Mouse (Mus musculus): Measurements from ENCODE around the gene Mfsd10.

Gene Mfsd10

DNA sequence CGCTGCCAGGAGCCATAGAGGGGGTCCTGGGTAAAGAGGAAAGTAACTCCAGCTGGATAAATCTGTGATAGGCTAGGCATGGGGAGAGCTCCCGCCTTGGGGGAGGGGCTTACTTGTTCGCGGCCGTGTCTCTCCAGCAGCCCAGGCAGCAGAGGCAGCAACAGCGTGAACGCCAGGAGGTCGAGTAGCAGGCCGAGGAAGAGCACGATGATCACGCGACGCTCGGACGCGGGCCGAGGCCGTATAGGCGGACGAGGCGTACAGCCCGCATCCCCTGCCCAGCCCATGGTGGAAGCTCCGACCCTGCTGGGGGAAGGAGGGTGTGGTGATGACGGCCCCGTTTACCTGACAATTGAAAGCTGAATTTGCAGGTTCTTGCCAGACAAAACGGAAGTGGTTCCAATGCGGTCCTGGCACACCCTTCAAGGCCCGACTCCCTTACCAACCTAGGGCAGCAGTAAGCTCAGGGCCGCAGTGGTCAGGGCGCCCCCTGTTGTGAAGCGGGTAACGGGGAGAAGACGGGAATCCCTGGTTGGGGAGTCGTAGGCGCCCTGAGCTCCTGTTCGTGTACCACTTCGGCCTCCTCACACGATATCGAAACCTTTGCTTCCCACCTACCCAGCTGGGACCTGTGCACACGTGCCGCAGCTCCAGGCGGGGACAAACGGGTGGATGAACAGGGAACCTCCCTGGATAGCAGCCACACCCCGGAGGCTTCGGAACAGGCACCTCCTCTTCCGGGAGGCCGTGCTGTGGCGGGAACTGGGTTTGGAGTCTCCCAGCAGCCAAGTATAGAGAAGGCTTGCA, at the start of gene Mfsd10:
Gene Mfsd10 (minus strand): TSS at position 732 of the 807 bp plus-strand sequence.
- peak; percentile 55 to 69 for DNase-seq

DNA sequence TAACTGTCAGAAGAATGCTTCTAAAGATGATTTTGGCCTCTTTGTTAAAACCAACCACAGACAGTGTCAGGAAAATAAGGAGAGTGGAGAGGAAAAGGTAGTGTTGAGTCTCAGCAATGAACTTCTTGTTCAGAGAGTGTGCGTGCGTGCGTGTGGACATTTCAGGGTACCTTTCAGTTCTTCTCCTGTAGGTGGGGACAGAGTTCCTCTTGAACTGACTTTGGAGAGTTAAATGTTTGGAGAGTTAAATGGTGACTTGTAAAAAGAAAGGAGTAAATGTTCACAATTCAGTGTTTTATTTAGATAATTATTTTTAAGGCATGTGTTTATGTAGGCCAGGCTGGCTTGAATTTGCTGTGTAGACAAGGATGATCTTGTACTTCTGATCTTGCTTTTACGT, 33.3 kb upstream of the Mfsd10 start:
- DNase-seq: no peak

DNA sequence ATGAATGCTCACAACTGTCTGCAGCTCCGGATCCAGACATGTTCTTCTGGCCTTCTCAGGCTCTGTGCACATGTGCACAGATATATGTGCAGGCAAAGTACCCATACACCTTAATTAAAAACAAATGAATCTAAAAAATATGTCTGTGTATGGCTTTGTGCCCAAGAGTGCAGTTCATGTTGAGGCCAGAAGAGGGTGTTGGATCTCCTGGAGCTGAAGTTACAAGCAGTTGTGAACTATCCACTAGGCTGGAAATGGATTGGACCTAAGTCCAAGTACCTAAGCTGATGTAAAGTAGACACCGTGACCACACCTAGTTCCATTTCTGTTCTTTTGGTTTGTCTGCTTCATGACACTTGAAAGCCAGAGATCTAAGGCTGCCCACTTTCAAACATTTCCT, 32.5 kb upstream of the Mfsd10 start:
- DNase-seq: no peak

DNA sequence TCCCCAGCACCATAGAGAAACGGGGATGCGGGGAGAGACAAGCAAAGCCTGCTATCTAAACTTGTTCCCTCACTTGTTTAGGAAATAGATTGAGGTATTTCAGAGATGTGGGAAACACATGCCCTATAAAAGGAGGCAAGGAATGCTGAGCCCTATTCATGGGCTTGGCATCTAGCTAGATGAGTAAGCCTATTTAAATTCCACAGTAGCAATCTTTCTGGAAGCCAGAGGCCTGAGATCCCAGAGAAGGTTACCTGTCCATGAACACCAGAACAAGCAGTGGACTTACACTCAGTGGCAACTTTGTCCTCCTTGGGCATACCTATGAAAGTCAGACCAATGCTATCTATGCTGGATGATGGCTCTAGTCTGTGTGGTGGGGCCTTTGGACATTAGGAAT, 26.2 kb upstream of the Mfsd10 start:
- no peak for DNase-seq

DNA sequence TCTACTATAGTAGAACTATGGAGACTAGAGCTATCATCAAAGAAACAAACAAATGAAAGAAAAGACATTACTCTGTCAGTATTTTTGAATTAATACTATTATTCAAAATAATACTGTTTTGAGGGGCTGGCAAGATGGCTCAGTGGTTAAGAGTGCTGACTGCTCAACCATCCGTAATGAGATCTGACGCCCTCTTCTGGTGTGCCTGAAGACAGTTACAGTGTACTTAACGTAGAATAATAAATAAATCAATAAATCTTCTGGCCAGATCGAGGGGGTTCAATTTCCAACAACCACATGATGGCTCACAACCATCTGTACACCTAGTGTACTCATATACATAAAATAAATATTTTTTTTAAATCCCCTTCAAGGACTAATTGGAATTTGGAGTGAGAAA, 24.9 kb upstream of the Mfsd10 start:
- no peak for DNase-seq

DNA sequence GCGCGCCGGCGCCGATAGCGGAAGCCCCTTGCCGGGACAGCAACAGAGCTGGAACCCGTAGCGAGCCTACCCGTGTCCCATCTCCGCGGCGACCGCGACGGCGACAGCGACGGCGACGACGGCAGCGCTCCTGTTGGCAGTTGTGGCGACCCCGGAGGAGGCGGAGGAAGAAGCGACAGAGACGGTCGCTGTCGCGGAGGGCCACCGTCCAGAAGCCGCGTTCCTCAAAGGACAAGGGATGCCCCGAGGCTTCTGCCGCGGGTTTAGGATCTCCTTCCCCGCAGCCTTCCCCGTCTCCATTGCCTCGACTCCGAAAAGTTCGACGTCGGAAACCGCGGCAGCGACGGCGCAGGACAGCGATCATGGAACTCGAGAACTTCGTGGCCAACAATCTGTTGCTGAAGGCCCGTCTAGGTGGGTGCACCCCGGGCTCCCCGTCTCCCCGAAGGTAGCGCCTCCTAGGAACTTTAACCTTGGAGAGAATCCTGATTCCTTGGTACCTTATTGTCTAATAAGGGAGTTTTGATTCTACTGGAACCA, 23.6 kb upstream of the Mfsd10 start:
- no peak for DNase-seq

DNA sequence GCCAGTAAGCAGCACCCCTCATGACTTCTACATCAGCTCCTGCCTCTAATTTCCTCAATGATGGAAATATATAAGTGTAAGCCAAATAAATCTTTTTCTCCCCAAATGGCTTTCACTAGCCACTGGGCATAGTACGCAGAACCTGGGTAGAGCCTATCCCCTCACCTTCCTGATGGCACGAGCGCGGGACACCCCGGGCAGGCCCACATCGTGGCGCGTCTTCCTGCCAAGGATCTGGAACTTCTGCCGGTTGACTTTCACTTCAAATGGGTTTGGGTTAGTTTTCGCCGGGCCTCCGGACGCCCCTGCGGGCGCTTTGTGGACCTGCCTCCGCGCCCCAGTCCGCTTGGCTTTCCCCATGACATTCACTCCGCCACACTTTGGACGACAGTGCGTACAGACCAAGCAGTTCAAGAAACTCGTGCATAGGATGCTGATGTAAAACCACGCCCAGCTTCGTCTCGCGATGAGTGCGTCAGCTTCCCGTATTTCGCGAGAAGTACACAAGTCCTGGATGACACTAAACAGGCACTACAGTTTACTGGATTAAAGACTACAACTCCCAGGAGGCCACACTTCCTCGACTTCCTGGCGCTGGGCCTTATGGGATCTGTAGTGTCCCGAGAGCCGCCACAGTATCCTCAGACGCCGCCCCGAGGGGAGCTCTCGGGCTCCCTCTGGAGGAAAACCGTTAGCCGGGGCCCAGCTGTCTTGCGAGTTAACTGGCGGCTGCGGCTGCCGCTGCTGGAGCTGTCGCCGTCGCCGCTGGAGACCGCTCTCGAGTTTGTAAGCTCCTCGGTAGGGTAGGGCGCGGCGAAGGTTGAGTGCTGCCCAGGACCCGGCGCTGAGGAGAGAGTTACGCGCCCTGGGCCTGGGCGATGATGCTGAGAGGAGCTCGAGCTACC, 22.9 kb upstream of the Mfsd10 start, which contains the start of the genes Nop14 and Grk4:
Gene Nop14 (minus strand): TSS at position 463 of the 905 bp plus-strand sequence.
Gene Grk4 (plus strand): TSS at position 694 of the 905 bp plus-strand sequence.
- DNase-seq: peak; percentile 98 to 100

DNA sequence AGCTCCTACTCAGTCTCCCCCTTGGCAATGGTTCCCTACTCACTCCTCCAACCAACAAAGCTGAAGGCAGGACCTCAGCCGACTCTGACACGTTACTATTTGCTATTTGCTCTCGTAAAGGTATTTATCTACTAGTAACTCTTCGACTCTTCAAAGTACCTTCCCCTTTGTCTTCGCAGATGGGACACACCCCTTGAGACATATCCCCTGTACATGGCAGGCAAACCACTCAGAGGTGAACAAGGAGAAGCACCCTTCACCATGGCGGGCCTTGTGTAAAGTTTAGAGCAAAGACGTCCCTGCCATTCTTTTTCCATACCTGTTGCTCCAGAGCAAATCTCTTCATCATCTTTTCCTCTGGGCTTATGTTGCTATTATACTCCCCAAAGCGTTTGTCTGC, 20.5 kb upstream of the Mfsd10 start:
- no peak for DNase-seq

DNA sequence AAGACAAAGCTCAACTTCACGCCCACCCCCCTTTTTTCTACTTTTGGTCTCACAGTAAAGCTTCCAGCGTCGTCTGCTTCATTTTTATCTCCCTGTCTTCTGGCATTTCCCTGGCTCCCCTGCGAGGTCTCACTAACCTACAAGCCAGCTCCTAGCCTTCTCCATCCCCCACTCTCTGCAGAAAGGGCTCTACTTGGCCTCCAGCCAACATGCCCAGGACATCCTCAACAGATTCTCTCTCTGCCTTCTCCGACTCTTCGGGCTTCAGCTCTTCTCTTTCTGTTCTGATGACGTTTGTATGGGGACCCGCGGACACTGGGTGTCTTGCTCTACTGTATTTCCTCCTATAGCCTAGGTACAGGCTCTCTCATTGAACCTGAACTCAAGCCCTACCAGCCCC, 17.9 kb upstream of the Mfsd10 start:
- no peak for DNase-seq

DNA sequence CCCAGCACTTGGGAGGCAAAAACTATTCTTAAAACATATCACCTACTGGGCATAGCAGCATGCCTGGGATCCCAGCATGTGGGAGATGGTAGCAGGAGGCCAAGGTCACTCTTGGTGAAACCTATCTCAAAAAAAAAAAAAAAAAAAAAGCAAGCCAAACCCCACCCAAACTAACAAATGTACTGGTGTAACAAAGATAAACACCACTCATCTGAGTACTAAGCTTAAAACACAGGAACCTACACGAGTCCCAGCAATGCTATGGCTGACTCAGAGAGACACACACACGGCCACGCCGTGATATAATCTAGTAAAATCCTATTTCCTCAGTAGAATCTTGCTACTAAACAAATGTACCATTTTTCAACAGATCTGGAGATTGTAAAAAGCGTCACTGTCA, 15.9 kb upstream of the Mfsd10 start:
- DNase-seq: no peak

DNA sequence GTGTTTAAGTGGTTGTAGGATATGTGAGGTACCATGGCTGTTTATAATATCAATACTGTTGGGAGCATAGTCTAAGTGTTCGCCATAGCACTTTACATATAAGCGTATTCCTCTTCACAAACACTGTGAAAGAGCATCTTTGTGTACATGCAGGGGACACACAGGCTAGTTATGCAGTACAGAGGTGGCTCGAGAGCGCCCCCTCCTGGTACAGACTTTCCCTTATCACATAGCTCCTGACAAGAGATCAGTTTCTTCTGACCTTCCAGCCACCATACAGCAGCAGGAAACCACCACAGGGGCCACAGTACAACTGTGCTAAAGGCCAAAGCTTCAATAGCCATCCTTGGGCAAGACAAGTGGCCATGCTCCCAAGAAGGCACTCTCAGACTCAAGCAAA, 10.6 kb upstream of the Mfsd10 start:
- DNase-seq: peak in 1 of 2 experiments; percentile 37

DNA sequence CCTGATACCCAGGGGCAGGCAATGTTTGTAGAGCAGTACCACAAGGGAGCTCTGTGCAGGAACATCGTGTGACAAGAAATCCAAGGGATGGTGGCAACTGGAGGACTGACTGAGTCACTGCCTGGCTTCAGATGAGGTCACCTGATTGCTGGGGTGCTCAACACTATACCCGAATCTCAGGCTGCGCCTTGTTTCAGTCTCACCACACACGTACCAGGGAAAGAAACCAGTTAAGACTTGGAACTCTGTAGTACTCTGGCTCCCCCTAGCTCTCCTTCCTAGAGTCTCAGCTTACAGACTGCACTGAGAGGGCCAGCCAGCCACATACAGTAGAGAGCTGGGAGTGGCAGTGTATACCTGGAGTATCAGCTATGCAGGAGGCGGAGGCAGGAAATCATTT, 5.9 kb upstream of the Mfsd10 start:
- peak in 1 of 2 experiments; percentile 23 for DNase-seq

DNA sequence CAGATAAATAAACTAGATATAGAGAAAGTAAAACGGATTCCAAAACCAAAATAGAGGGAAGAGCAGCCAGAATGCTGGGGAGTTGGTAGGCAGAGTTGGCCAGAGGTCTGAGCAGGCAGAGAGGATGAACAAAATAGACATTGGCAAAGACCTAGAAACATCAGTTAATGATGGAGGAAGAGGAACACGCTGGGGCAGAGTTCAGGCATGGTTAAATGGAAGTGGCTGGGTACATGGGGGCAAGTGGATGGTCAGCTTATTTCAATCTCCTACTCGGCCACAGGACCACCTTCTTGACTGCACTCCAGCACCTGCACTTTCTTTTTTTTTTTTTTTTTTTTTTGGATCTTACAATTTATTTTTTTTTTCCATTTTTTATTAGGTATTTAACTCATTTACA, 5.0 kb upstream of the Mfsd10 start:
- DNase-seq: no peak

DNA sequence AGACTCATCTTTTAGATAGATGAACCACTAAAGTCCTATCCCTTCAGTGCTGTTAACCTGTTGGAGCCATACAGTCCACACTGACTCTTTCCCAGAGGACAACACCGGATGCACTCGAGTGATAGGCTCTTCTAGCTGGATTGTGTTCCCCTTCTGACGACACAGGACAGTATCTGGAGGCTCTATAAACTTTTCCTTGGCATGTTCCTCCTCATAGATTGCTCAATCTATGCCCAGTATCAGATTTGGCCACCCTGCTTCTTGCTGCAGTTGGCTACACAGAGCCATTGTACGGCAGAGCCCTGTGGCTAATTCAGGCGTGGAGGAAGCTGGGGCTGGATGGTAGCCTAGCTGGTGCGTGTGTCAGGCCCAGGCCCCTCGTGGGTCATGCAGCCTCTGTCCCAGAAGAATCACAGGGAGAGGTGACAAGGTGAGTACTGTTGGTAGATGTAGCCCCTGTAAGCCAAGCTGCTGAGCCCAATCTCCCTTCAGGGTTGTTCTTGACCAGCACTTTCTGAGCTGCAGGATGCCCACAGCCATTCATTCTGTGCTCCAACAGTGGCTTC, 662 bp upstream of the Mfsd10 start:
- DNase-seq: no peak

DNA sequence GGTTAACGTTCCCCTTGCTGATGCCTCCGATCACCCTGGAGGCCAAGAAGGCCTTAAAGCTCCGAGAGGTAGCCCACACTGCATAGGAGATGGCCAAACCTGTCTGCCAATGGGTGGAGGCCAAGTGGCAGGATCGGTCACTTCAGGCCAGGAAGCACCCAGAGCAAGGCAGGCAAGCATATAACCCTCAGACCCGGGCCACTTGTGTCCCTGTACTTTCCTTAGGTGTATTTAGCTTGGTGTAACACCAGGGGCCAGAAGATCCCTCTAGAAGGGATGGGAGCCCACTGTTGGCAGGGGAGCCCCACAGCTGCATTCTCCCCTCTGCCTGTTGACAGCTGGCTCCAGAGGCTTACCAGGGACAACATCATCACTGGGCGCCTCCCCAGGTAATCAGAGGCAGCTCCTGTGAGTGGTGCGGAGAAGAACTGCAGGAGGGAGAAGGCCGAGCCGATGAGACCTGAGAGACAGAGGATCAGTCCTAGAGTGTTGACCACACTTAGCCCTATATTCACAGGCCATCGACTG, 1.3 kb downstream of the Mfsd10 start:
- DNase-seq: no peak

DNA sequence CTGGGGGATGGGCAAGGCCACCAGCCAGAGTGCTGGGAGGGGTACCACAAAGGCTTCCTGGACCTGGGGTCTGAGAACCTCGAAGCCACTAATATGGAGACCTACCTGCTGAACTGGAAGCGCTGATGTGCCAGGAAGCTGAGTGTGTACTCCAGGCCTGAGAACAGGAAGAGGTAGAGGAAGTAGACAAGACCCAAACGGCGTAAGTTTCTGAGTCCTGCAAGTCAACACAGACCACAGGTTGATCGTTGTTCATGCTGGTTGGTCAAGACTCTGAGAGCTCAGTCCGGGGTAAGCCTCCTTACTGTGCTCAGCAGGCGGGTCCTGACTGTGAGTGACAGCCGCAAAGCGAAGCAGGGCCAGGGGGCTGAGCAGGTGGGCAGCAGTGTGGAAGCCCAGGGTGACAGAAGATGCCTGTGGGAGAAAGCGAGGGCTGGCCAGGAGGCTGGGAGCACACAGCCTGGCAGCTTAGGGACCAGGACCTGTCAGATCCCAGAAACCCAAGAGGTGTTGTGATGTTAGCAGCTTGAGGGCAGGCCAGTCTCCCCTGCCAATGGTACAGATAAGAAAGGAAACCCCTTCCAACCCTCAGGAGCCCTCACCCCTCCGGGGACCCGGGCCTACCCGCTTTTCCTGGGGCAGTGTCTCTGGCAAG, 2.1 kb downstream of the Mfsd10 start:
- DNase-seq: no peak

DNA sequence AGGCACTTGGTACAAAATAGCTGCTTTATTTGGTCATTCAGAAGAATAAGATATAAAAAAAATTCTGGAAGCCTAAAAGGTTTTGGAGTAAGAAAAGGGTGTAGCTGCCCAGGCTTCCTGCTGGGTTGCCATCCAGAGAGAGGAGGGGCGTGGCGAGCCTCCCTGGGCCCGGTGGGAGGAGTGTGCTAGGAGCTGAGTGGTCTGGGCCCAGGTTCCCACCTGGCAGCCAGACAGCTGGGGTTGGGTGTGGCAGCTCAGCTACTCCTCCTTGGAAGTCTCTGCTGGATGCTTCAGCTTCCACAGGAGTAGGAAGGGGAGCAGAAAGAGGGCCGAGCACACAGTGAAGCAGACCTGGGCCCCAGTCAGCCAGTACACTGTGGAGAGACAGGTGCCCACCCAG, 3.4 kb downstream of the Mfsd10 start:
- no peak for DNase-seq

DNA sequence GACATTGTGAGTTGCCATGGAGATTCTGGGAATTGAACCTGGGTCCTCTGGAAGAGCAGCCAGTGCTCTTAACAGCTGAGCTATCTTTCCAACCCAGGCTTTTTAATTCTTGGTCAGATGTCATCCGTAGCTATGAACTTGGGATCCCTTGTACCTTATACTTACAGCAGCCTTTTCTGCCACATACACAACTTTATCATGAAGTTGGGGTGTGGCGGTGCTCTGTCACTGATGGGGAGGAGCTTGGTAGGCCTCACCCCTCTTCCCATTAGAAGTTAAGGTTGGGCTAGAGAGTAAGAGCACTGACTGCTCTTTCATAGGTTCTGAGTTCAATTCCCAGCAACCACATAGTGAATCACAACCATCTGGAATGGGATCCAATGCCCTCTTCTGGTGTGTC, 4.0 kb downstream of the Mfsd10 start:
- no peak for DNase-seq

DNA sequence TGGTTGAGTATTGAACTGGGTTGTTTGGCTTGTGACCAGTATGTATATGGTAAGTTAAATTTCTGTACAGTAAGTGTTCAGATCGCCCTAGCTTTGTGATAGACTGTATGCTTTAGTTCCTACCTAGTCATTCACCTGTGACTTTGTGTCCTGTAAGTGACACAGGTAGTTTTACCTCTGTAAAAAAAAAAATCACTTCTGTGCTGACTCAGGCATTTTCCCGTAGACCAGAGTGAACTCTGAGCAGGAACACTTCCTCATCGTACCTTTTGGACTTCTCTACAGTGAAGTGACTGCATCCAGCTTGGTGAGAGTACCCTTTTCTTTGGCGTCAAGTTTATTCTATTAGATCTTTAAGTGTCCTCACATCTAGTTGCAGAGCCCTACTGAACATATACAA, 27.0 kb downstream of the Mfsd10 start:
- DNase-seq: no peak

DNA sequence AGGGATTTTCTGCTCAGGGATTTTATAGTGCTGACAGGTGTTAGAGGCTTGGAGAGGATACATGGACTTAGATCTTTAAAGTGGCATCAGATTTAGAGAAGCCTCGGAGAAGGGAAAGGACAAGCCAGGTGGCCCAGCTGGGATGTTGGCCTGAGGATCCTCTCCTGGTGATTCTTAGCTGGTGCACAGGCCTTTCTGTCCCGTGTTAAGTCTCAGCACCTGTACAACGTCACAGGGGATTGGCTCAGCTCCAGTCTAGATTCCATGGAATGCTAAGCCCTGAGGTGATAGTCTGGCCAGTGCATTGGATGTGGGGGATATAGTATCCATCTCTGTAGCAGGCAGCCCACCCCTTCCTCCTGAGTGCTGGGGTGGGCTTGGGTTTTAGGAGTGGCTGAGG, 28.8 kb downstream of the Mfsd10 start:
- no peak for DNase-seq

DNA sequence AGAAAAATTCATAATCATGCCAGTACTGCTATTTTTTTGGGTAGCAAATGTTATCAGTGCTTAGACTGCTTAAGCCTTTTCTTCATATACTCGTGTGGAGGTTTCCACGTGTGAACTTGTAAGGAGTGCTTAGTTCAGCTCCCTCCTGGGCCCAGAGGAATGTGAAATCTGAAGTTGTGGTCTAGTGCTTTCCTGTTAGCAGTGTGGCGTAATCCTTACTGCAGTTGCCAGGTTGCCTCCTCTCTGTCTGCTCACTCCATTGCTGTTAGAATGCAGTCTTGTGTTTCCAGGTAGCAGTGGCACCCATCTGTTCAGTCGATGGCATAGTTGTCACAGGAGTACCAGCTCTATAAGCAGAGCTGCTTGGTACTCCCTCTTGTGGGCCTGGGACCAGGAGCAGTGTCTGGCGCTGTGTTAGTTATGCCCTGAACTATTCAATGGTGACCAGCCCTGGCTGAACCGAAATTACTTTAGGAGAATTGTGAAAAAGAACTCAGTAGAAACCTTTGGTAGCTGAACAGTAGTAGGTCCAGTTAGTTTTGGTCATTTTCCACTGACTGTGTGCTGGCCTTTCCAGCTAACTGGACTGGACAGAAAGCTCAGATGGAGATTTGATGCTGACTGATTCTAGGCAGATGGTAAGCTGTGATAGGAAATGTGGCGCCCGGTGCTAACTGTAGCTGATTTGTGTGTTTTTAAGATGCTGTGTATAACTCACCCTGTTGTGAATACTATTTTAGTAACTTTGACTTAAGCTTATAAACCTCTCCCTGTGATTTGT, 29.7 kb downstream of the Mfsd10 start:
- no peak for DNase-seq

DNA sequence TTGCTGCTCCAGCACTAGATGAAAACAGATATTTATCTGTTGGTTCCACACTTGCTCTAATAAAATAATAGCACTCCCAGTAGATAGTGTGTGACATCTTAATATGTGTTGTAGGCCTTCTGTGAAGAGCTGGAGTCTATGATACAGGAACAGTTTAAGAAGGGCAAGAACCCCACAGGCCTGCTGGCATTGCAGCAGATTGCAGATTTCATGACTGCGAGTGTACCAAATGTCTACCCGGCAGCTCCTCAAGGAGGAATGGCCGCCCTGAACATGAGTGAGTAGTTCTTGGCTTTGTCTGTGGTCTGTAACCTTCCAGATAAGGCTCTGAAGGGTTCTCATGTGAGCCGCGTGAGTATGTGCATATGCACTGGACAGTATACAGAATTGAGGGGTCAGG, 32.4 kb downstream of the Mfsd10 start:
- no peak for DNase-seq
